Mouse (Mus musculus): ENCODE results near the gene Flt1.

GRCm38 (mm10) chr5:147641452-147641851 lies 84.4 kb downstream of the Flt1 start:
- no peak for TF ChIP-seq ZKSCAN1 (IDR thresholded peaks at IDR 0.05; ENCODE audit: low read depth, low read length)
- TF ChIP-seq CHD2 (IDR thresholded peaks at IDR 0.05; ENCODE audit: low read length): no peak
- TF ChIP-seq GATA1 (IDR thresholded peaks at IDR 0.05; ENCODE audit: low read depth, low read length): no peak
- TF ChIP-seq SIN3A (IDR thresholded peaks at IDR 0.05; ENCODE audit: low read length): no peak
- TF ChIP-seq POLR2A (IDR thresholded peaks at IDR 0.05; ENCODE audit: control insufficient read depth in 1 of 2, insufficient read depth in 1 of 2, low read depth in 1 of 2, low read length in 2 of 2, poor library complexity in 1 of 2): no peak
- no peak for TF ChIP-seq E2F4 (IDR thresholded peaks at IDR 0.05; ENCODE audit: borderline replicate concordance, low read depth, low read length)
- no peak for TF ChIP-seq CTCF (IDR thresholded peaks at IDR 0.05 in 2 of 3, conservative IDR thresholded peaks at IDR 0.05 in 1 of 3; ENCODE audit: control insufficient read depth in 1 of 3, insufficient read depth in 1 of 3, low read depth in 2 of 3, low read length in 3 of 3, poor library complexity in 1 of 3, severe bottlenecking in 1 of 3)
- TF ChIP-seq BHLHE40 (IDR thresholded peaks at IDR 0.05; ENCODE audit: borderline replicate concordance, low read depth, low read length): no peak
- TF ChIP-seq CHD1 (IDR thresholded peaks at IDR 0.05; ENCODE audit: low read depth, low read length): no peak
- TF ChIP-seq TBP (IDR thresholded peaks at IDR 0.05; ENCODE audit: low read depth, low read length): no peak
- TF ChIP-seq NELFE (IDR thresholded peaks at IDR 0.05; ENCODE audit: low read depth, low read length): no peak
- TF ChIP-seq JUND (IDR thresholded peaks at IDR 0.05; ENCODE audit: low read depth, low read length): no peak
- TF ChIP-seq RAD21 (IDR thresholded peaks at IDR 0.05; ENCODE audit: low read depth, low read length): no peak

Data from MEL (cell line).